Mouse (Mus musculus) right cerebral cortex, postnatal 36 days (tissue): ENCODE measurements around the gene Akr1c6.
"Not testable (repeated sequence)": the region's sequence is repeated elsewhere in the genome, so short reads cannot be mapped to it uniquely, and the experiment has no call there.

Source experiments
- DNase-seq, 2 experiments: peaks; one replicate each; pipeline ENCODE4 v3.0.0; 2022; ENCODE audit warnings: low spot score in 2 of 2, mixed read lengths in 1 of 2

Akr1c6 gene

DNA sequence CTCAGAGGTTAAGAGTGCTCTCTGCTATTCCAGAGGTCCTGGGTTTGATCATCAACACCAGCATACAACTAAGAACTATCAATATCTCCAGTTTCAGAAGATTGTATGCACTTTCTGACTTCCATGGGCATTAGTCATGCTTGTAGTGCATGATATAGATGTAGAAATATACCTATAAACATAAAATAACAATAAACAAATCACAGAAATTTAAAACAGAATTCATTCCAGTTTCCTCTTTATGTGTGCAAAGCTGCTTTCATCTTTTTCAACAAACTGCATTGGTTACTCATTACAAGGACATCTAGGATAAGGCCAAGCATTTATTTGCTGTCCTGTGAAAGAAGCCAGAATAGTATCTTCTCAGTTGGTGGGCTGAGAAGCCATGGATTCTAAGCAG, at the start of gene Akr1c6:
Gene Akr1c6, plus strand, starts transcription at position 301 of the 400 bp plus-strand sequence.
- DNase-seq = no peak

DNA sequence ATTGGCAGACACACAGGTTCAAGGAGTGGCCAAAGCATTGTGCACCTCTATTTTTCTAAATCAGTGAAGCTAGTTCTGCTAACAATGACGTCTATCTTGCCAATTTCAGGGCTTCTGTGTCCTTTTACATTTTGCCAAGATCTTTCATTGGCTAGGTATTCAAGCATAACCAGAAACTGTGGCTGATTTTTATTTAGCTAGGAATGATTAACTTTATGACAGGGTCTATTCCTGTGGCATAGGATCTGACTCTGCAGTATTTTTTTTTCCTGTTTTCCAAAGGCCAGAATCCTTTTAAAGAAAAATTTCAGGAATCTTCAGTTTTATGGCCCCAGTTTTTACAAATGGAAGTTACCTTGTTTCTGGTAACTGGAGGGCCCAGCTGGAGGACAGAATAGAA, 49.2 kb upstream of the Akr1c6 start:
- DNase-seq = no peak

DNA sequence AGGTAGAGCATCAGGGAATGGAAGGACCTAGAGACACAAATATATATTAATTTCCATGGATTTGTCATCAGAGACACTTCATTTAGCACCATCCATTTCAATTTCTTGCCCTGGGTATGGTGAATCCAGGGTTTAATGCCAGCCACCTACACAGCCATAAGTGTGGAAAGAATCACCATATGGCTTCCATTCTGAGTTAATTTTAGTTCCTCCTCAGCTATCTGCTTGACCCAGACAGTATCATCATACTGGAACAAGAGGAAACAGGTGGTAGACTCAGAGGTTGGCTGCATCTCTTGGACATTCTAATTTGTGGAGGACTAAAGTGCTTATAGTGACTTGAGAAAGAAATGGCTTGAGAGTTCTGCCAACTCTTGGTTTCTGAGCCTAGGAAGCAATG, 48.6 kb upstream of the Akr1c6 start:
- peak in 1 of 2 experiments; percentile 4 for DNase-seq

DNA sequence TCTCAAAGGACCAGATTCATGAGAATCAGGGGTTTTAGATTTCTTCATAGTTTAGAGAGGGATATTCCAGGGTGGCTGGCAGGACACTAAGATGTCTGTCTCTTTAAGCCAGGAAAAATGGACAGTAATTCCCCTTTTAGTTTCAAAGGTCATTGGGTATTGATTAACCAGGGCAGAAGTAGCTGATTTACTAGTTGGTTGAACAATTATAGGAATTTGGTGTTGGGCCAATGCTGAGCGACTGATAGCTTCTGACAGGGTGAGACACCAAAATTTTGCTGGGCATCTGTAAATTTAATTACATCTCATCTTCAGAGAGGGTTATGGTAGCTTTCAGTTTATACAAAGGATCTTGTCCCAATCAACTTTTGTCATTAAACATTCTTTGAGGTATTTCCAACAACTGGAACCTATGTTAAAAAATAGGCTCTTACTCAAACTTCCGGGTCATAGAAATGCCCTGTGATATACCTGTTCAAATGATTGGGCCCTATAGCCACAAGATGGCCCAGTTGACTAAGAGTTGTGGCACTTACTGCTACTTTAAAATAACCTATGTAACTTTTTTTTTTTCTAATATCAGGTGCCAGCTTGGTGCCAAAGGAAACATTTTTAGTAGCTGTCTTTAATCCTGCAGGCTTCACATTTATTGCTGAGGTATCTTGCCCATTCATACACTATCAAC, 45.2 kb upstream of the Akr1c6 start:
- DNase-seq = no peak

DNA sequence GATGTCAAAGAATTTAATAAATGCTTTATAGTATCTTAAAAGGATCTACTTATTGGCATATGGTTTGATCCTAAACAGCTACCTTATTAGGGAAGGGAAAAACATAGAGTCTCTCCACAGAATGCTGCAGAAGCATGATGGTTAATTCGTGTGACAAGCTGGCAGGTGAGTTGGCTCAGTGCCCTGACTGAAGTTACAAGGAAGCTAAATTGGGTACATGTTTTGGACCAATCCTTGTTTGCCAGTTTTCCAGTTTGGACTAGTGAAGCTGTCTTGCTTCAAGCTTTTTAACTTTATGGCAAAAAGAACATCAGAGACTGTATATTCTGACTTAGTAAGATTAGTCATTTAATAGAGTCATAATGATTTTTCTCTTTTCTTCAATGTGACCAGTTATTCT, 33.7 kb upstream of the Akr1c6 start:
- not testable (repeated sequence) for DNase-seq

DNA sequence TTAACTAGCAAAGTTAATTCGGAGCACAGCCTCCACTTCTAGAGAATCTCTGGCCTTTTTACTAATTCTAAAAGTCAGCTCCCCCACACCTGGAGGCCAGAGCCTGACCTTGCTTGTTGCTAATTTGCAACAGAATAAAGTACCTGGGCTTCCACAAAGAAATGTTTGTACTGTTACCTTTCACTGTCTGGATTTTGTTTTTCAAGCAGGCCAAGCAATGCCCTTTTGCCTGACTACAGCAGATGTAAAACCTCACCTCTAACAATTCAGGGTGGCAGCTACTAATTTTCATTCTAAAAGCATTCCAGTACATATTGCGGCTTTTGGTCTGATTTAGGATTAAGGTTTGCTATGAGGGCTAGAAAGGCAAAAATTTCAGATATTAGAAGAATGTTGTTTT, 33.3 kb upstream of the Akr1c6 start:
- no peak for DNase-seq

DNA sequence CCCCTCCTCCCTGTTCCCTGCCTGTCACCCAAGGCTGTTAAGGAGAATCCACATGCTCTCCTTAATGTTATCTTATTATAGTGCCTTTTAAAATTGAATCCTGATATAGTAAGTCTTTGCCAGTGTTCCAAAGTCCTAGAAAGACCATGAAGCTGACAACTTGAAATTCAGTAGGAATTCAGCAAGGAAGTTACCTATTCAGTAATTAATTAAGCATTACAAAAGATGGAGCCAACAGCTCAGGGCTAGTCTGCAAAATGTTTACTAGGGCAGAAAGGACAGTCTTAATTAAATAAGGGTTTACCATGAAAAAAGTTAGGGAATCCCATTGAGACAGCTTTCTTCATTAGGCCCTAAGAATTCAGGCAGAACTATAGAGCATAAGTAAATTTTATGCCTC, 31.9 kb upstream of the Akr1c6 start:
- no peak for DNase-seq

DNA sequence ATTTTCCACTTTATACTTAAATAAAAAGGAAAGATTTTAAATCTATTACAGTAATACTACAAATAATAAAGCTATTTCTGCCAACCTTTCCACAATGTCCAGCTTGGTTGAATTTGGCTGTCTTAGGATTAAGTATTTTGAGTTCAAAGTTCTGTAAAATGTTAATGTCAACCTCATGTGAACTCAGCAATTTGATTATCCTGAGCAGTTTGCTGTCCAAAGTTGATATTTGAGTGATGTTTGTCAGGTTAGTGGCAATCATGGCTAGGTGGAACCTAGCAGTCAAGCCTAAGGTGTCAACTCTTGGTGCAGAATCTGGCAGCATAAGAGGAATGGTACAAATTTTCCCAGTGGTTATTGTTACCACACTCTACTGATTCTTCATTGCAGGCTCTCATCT, 29.4 kb upstream of the Akr1c6 start:
- DNase-seq = no peak

DNA sequence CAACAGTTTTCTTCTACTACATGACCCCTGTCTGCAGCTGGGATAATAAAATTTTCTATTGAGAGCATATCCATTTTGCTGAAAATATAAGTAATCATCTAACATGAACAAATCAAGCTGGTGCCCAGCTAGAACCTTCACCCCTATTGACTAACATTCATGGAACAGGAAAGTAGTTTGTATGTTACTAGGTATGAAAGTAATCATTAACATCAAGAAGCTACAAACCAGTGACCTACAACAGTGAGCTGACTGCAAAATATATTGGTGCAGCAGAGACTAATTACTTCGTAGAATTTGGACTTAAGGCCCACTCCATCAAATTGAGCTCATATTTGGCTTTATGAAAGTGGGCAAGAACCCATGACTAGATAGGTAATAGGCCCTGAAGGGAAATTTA, 27.3 kb upstream of the Akr1c6 start:
- DNase-seq = no peak

DNA sequence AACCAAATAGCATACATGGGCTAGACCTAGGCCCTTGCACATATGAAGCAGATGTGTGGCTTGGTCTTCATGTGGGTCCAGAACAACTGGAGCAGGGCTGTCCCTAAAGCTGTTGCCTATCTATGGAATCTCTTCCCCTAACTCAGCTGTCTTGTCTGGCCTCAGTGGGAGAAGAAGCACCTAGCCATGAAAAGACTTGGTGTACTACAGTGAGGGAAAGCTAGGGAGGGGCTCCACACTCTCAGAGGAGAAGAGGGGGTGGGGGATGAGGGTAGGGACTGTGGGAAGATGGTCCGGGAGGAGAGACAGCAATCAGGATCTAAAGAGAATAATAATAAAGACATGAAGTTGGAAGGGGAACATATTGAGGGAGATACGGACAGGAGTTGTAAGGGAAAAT, 5.5 kb upstream of the Akr1c6 start:
- DNase-seq = no peak

DNA sequence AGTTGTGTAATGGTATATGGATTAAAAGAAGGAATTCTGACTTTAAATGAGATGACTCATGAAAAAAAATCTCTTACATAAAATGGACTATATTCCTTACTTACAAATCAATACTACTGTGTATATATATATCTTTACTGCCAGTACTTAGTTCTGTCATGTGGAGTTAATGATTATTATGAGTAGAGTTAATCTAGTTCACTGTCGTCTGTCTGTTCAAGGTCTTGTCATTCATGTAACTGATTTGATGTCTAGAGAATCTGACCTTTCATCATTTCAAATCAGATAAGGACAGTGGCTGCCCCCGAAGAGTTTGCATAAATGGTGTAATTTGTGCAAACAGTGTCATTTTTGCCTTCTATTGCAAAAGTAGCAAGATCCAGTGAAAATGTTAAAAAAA, 5.1 kb upstream of the Akr1c6 start:
- DNase-seq = no peak

DNA sequence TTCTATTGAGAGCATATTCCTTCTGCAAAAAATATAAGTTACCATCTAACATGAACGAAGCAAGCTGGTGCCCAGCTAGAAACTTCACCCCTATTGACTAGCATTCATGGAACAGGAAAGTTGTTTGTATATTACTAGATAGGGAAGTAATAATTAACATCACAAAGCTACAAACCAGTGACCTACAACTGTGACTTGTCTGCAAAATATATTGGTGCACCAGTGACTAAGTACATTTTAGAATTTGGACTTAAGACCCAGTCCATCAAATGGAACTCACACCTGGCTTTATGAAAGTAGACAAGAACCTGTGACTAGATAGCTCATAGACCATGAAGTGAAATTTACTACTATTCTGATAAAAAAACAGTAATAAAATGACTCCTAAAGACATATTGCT, 3.0 kb upstream of the Akr1c6 start:
- no peak for DNase-seq

DNA sequence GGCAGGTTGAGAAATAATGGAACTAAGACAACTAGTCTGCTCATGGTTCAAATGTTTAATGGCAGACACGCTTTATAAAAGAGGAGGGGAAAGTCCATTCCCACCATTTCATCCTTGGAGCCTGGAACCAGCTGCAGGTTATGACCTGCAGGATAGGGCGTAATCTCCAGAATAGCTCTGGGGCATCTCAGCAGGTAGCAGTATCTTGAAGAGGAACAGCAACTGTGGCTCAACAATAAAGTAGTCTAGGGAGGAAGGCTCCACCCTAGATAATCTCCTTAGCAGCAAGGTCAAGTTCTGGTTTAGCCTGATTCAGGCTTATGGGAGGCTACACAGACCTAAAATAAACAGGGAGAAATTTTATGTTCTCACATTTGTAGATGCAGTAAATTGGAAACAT, 31.5 kb downstream of the Akr1c6 start:
- no peak for DNase-seq

DNA sequence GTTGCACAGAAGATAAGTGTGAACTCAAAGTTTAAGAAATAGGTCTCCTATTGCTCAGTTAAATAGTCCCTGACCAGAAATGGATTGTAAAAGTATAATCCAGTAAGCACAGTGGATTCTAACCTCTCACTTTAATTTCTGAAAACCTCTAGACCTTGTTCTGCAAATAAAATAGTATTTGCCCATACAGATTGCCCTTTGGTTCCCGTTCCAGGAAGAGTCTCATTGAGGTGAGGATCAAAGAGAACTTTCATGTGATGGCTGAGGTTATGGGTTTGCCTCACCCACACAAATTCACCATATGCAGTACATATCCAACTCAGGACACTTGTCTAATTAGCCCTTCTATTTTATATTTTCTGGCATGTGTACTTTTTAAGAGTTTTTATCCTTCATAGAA, 33.8 kb downstream of the Akr1c6 start:
- no peak for DNase-seq
